Mouse (Mus musculus): ENCODE results near the gene Vapb. TPM values are rescaled to one million over a fixed set of nuclear protein-coding genes. Genes with fewer than 3 reads are reported as not detected.

The Vapb gene
- polyA plus RNA-seq, 1 experiment from 2014 or later: 14.1 TPM

GRCm38 (mm10) chr2:173795801-173796673 is 58.7 kb downstream of the Vapb start:
- Histone ChIP-seq H3K36me3 (replicated peaks; ENCODE audit: control insufficient read depth, insufficient read depth) (no peaks in the 10 kb centered on the region), H3K9ac (no peak overlapping the region), H3K27ac (no peak overlapping the region), H3K9me3 (ENCODE audit: control insufficient read depth, low read length) (no peaks in the 10 kb centered on the region), H3K4me2 (replicated peaks) (no peak overlapping the region), H3K27me3 (ENCODE audit: control insufficient read depth, insufficient read depth, low read length) (no peaks in the 10 kb centered on the region), H3K4me3 (replicated peaks; ENCODE audit: low read length) (no peak overlapping the region), H3K4me1 (replicated peaks; ENCODE audit: control insufficient read depth, insufficient read depth, low read length) (peaks cover 28% of the 10 kb centered on the region)
- 61% methylated on average over 15 of the region's 15 CpGs for WGBS
- DNase-seq (ENCODE audit: low spot score) (no peak), ATAC-seq (ENCODE audit: low FRiP score) (no peak)

- DNase-seq (ENCODE audit: low spot score) (no peak), ATAC-seq (ENCODE audit: low FRiP score) (no peak)
- Histone ChIP-seq H3K27me3 (ENCODE audit: control insufficient read depth, insufficient read depth, low read length) (no peaks in the 10 kb centered on the region), H3K9me3 (ENCODE audit: control insufficient read depth, low read length) (no peaks in the 10 kb centered on the region), H3K36me3 (replicated peaks; ENCODE audit: control insufficient read depth, insufficient read depth) (no peaks in the 10 kb centered on the region), H3K27ac (no peak overlapping the region), H3K4me3 (replicated peaks; ENCODE audit: low read length) (no peak overlapping the region), H3K9ac (no peak overlapping the region), H3K4me2 (replicated peaks) (no peak overlapping the region), H3K4me1 (replicated peaks; ENCODE audit: control insufficient read depth, insufficient read depth, low read length) (peaks cover 22% of the 10 kb centered on the region)
- WGBS: 72% methylated on average over 4 of the region's 4 CpGs
Measured at GRCm38 (mm10) chr2:173796674-173796963, 59.3 kb downstream of the Vapb start.

GRCm38 (mm10) chr2:173799513-173799912 is 62.2 kb downstream of the Vapb start:
- no peak for DNase-seq (ENCODE audit: low spot score)
- H3K27me3 ChIP-seq (ENCODE audit: control insufficient read depth, insufficient read depth, low read length): no peaks in the 10 kb centered on the region
- no peak overlapping the region for H3K9ac ChIP-seq
- no peaks in the 10 kb centered on the region for H3K36me3 ChIP-seq (replicated peaks; ENCODE audit: control insufficient read depth, insufficient read depth)
- H3K4me2 ChIP-seq (replicated peaks): no peak overlapping the region
- no peak overlapping the region for H3K4me3 ChIP-seq (replicated peaks; ENCODE audit: low read length)
- H3K4me1 ChIP-seq (replicated peaks; ENCODE audit: control insufficient read depth, insufficient read depth, low read length): 0 out of 2 replicates have a peak, but pooled peaks cover 5% of the 10 kb centered on the region
- no peak for ATAC-seq (ENCODE audit: low FRiP score)
- 89% methylated on average over 1 of the region's 1 CpGs for WGBS
- no peak overlapping the region for H3K27ac ChIP-seq
- H3K9me3 ChIP-seq (ENCODE audit: control insufficient read depth, low read length): no peaks in the 10 kb centered on the region

- no peaks in the 10 kb centered on the region for H3K27me3 ChIP-seq (ENCODE audit: control insufficient read depth, insufficient read depth, low read length)
- no peak overlapping the region for H3K4me2 ChIP-seq (replicated peaks)
- H3K9me3 ChIP-seq (ENCODE audit: control insufficient read depth, low read length): no peaks in the 10 kb centered on the region
- ATAC-seq (ENCODE audit: low FRiP score) (no peak), DNase-seq (ENCODE audit: low spot score) (no peak)
- no peak overlapping the region for H3K9ac ChIP-seq
- H3K4me3 ChIP-seq (replicated peaks; ENCODE audit: low read length): no peak overlapping the region
- no peaks in the 10 kb centered on the region for H3K36me3 ChIP-seq (replicated peaks; ENCODE audit: control insufficient read depth, insufficient read depth)
- H3K27ac ChIP-seq: no peak overlapping the region
- 80% methylated on average over 9 of the region's 9 CpGs for WGBS
- H3K4me1 ChIP-seq (replicated peaks; ENCODE audit: control insufficient read depth, insufficient read depth, low read length): 0 out of 2 replicates have a peak, but pooled peaks cover 5% of the 10 kb centered on the region
Measured at GRCm38 (mm10) chr2:173800566-173800965, 63.3 kb downstream of the Vapb start.

GRCm38 (mm10) chr2:173801405-173801876 is 64.1 kb downstream of the Vapb start:
- no peak overlapping the region for H3K9ac ChIP-seq
- ATAC-seq (ENCODE audit: low FRiP score) (no peak), DNase-seq (ENCODE audit: low spot score) (no peak)
- H3K9me3 ChIP-seq (ENCODE audit: control insufficient read depth, low read length): no peaks in the 10 kb centered on the region
- H3K4me1 ChIP-seq (replicated peaks; ENCODE audit: control insufficient read depth, insufficient read depth, low read length): 0 out of 2 replicates have a peak, but pooled peaks cover 4% of the 10 kb centered on the region
- WGBS: 72% methylated on average over 10 of the region's 11 CpGs
- no peak overlapping the region for H3K4me2 ChIP-seq (replicated peaks)
- H3K36me3 ChIP-seq (replicated peaks; ENCODE audit: control insufficient read depth, insufficient read depth): no peaks in the 10 kb centered on the region
- H3K4me3 ChIP-seq (replicated peaks; ENCODE audit: low read length): no peak overlapping the region
- no peak overlapping the region for H3K27ac ChIP-seq
- no peaks in the 10 kb centered on the region for H3K27me3 ChIP-seq (ENCODE audit: control insufficient read depth, insufficient read depth, low read length)

GRCm38 (mm10) chr2:173802176-173802575 is 64.9 kb downstream of the Vapb start:
- Histone ChIP-seq H3K4me1 (replicated peaks; ENCODE audit: control insufficient read depth, insufficient read depth, low read length) (no peaks in the 10 kb centered on the region), H3K4me2 (replicated peaks) (no peak overlapping the region), H3K36me3 (replicated peaks; ENCODE audit: control insufficient read depth, insufficient read depth) (no peaks in the 10 kb centered on the region), H3K4me3 (replicated peaks; ENCODE audit: low read length) (no peak overlapping the region), H3K27ac (no peak overlapping the region), H3K27me3 (ENCODE audit: control insufficient read depth, insufficient read depth, low read length) (no peaks in the 10 kb centered on the region), H3K9me3 (ENCODE audit: control insufficient read depth, low read length) (no peaks in the 10 kb centered on the region), H3K9ac (no peak overlapping the region)
- no peak for ATAC-seq (ENCODE audit: low FRiP score)
- DNase-seq (ENCODE audit: low spot score): no peak
- 74% methylated on average over 4 of the region's 4 CpGs for WGBS

- no peak for ATAC-seq (ENCODE audit: low FRiP score)
- Histone ChIP-seq H3K27ac (no peak overlapping the region), H3K27me3 (ENCODE audit: control insufficient read depth, insufficient read depth, low read length) (no peaks in the 10 kb centered on the region), H3K36me3 (replicated peaks; ENCODE audit: control insufficient read depth, insufficient read depth) (no peaks in the 10 kb centered on the region), H3K4me1 (replicated peaks; ENCODE audit: control insufficient read depth, insufficient read depth, low read length) (no peaks in the 10 kb centered on the region), H3K9me3 (ENCODE audit: control insufficient read depth, low read length) (no peaks in the 10 kb centered on the region), H3K9ac (no peak overlapping the region), H3K4me2 (replicated peaks) (no peak overlapping the region), H3K4me3 (replicated peaks; ENCODE audit: low read length) (no peak overlapping the region)
- 76% methylated on average over 3 of the region's 3 CpGs for WGBS
- no peak for DNase-seq (ENCODE audit: low spot score)
Measured at GRCm38 (mm10) chr2:173802956-173803355, 65.6 kb downstream of the Vapb start.

- H3K4me2 ChIP-seq (replicated peaks): no peak overlapping the region
- H3K4me1 ChIP-seq (replicated peaks; ENCODE audit: control insufficient read depth, insufficient read depth, low read length): no peaks in the 10 kb centered on the region
- H3K27ac ChIP-seq: no peak overlapping the region
- ATAC-seq (ENCODE audit: low FRiP score) (no peak), DNase-seq (ENCODE audit: low spot score) (no peak)
- H3K9ac ChIP-seq: no peak overlapping the region
- WGBS: 94% methylated on average over 11 of the region's 11 CpGs
- no peak overlapping the region for H3K4me3 ChIP-seq (replicated peaks; ENCODE audit: low read length)
- H3K27me3 ChIP-seq (ENCODE audit: control insufficient read depth, insufficient read depth, low read length): no peaks in the 10 kb centered on the region
- no peaks in the 10 kb centered on the region for H3K9me3 ChIP-seq (ENCODE audit: control insufficient read depth, low read length)
- H3K36me3 ChIP-seq (replicated peaks; ENCODE audit: control insufficient read depth, insufficient read depth): no peaks in the 10 kb centered on the region
Measured at GRCm38 (mm10) chr2:173803827-173804226, 66.5 kb downstream of the Vapb start.

- no peaks in the 10 kb centered on the region for H3K27me3 ChIP-seq (ENCODE audit: control insufficient read depth, insufficient read depth, low read length)
- H3K9me3 ChIP-seq (ENCODE audit: control insufficient read depth, low read length): no peaks in the 10 kb centered on the region
- 89% methylated on average over 7 of the region's 7 CpGs for WGBS
- no peaks in the 10 kb centered on the region for H3K36me3 ChIP-seq (replicated peaks; ENCODE audit: control insufficient read depth, insufficient read depth)
- no peak overlapping the region for H3K9ac ChIP-seq
- no peak for ATAC-seq (ENCODE audit: low FRiP score)
- no peak overlapping the region for H3K27ac ChIP-seq
- H3K4me3 ChIP-seq (replicated peaks; ENCODE audit: low read length): no peak overlapping the region
- no peak for DNase-seq (ENCODE audit: low spot score)
- H3K4me2 ChIP-seq (replicated peaks): no peak overlapping the region
- no peaks in the 10 kb centered on the region for H3K4me1 ChIP-seq (replicated peaks; ENCODE audit: control insufficient read depth, insufficient read depth, low read length)
Measured at GRCm38 (mm10) chr2:173806621-173807020, 69.3 kb downstream of the Vapb start.
